Mouse (Mus musculus): ENCODE measurements at regions not wholly inside any gene's neighbourhood (a gene's known extent, or its start where the extent isn't known, plus 50 kb on each side); places are given as distances from the start of the nearest gene placed in this dataset.
A peak's percentile ranks its signal among the peaks of the same experiment; 100 is the strongest.

GRCm38 (mm10) chr6:36058206-36058605 lies 329.7 kb upstream of the Chrm2 start:
- ATAC-seq (ENCODE audit: extremely low read depth, insufficient number of reproducible peaks, low FRiP score, poor library complexity, severe bottlenecking): no peak

DNA sequence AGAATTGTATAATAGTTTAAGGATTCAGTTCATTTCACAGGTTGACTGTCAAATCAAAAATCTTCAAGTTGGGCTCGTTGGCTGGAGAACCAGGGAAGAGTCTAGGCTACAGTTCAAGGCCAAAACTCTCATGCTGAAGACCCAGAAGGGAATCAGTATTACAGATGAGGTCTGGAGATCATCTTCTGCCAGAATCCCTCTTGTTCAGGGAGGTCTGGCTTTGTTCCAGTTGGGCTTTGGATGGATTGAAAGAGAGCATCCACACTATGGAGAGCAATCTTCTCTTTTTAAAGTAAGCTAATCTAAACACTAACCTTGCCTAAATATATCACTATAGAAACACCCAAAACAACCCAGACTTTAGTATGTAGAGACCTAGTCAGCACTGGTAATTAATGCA lies 327.5 kb upstream of the Chrm2 start:
- ATAC-seq (ENCODE audit: extremely low read depth, insufficient number of reproducible peaks, low FRiP score, poor library complexity, severe bottlenecking): no peak

- no peak for ATAC-seq (ENCODE audit: extremely low read depth, insufficient number of reproducible peaks, low FRiP score, poor library complexity, severe bottlenecking)
Observed at GRCm38 (mm10) chr6:36064919-36065318, 323.0 kb upstream of the Chrm2 start.

DNA sequence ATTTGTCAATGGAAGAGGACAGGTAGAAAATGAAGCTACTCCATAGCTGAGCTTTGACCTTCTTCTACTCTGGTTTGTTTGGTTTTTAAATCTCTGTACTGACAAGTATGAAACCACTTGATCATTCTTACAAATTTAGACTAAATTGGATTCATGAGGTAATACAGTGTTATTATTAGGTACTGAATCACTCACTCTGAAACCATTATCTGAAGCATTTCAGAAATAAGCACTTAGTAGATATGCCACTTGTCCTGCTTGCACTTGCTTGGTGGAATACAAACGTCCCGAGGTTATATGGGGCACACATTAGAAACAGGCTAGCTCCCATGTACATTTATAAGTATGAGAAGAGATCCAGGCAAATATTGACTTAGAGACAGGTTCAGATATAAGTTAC lies 319.2 kb upstream of the Chrm2 start:
- ATAC-seq (ENCODE audit: extremely low read depth, insufficient number of reproducible peaks, low FRiP score, poor library complexity, severe bottlenecking): no peak

GRCm38 (mm10) chr6:36079559-36079958 lies 308.3 kb upstream of the Chrm2 start:
- ATAC-seq (ENCODE audit: extremely low read depth, insufficient number of reproducible peaks, low FRiP score, poor library complexity, severe bottlenecking): no peak

DNA sequence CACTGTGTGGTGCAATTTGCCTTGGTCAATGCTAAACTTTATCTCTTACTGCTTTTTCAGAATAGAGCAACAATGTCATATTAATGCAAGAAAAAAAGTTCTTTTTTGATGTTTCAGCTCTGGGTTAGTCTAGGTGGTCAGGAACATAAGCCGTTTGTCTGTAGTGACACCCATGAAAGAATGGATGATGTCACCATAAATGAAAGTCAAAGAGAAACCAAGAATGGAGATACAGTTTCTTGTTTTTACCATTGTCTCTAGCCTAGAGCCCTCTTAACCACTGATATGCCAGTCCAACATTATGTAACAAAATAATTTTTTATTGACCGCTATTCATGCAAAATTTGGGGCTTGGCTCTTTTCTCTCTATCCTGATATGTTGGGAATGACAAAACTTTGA lies 294.3 kb upstream of the Chrm2 start:
- no peak for ATAC-seq (ENCODE audit: extremely low read depth, insufficient number of reproducible peaks, low FRiP score, poor library complexity, severe bottlenecking)

GRCm38 (mm10) chr6:36094075-36094474 lies 293.8 kb upstream of the Chrm2 start:
- no peak for ATAC-seq (ENCODE audit: extremely low read depth, insufficient number of reproducible peaks, low FRiP score, poor library complexity, severe bottlenecking)

- no peak for ATAC-seq (ENCODE audit: extremely low read depth, insufficient number of reproducible peaks, low FRiP score, poor library complexity, severe bottlenecking)
Observed at GRCm38 (mm10) chr6:36097391-36097790, 290.5 kb upstream of the Chrm2 start.

DNA sequence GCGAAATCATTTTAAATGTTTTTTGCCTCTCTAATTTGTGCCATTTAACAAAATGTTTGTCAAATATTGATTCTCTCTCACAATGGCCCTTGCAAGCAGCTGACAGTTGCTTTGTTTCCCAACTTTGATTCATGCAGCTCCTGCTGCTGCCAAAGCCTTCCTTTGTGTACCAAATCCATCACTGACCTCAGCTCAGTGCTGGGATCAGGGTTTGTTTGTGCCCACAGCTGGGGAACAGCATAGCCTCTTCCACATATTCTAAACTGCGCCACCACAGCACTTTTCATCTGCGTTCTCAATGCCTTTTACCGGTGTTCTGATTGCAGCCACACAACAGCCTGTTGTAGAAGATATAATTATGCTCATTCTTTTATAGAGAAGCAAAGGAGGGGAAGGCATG lies 289.7 kb upstream of the Chrm2 start:
- no peak for ATAC-seq (ENCODE audit: extremely low read depth, insufficient number of reproducible peaks, low FRiP score, poor library complexity, severe bottlenecking)

GRCm38 (mm10) chr6:36108830-36109229 lies 279.1 kb upstream of the Chrm2 start:
- no peak for ATAC-seq (ENCODE audit: extremely low read depth, insufficient number of reproducible peaks, low FRiP score, poor library complexity, severe bottlenecking)

DNA sequence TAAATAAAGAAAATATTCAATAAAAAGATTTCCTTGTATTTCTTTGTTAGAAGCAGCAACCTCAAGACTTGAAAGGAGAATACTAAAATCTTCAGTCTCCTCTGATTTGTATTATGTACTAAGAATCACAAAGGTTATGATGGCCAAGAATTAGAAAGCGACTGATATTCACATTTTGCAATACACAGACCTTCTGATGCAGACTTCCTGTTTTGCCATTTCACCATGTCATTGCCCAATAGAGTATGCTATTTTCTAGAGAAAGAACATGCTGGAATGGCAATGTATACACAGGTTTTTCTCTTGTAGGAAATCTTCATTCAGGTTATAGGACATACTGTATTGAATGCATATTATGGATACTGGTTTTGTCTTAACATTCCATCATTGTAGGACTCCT lies 250.7 kb upstream of the Chrm2 start:
- ATAC-seq (ENCODE audit: extremely low read depth, insufficient number of reproducible peaks, low FRiP score, poor library complexity, severe bottlenecking): peak; percentile 69; the same call in 1 of the 2 replicates

DNA sequence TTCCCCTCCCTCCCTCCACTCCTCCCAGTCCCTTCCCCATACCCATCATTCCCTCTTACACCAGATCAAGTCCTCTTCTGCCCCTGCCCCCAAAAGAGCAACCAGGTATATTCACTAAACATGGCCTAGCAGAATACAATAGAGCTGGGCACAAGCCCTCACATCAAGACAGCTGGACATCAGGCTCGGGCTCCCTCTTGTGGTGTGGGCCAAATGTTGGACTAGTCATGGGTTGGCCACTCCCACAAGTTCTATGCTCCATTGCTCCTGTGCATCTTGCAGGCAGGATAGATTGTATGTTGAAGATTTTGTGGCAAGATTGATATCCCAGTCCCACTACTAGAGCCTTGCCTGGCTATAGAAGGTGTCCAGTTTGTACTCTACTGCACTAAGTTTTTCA lies 240.6 kb upstream of the Chrm2 start:
- 0 out of 2 replicates have a peak, but pooled peaks have one; percentile 33 for ATAC-seq (ENCODE audit: extremely low read depth, insufficient number of reproducible peaks, low FRiP score, poor library complexity, severe bottlenecking)

DNA sequence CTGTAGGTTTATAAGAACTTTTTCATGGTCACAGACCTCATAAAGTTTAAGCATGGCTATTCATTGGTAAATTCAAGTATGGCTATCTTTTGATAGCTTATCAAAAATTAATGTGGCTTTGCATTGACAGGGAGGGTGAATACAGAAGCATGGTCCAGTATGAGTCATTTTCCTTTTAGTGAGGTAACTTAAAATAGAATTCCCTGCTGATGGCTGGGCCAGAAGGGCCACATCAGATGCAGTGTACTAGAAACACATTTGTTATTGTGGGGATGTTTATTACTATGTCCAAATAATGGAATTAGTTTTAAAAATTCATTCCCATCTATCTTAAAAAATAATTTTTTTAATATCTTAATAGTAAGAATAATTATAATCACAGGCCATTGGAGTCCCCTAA lies 213.4 kb upstream of the Chrm2 start:
- ATAC-seq (ENCODE audit: extremely low read depth, insufficient number of reproducible peaks, low FRiP score, poor library complexity, severe bottlenecking): no peak

DNA sequence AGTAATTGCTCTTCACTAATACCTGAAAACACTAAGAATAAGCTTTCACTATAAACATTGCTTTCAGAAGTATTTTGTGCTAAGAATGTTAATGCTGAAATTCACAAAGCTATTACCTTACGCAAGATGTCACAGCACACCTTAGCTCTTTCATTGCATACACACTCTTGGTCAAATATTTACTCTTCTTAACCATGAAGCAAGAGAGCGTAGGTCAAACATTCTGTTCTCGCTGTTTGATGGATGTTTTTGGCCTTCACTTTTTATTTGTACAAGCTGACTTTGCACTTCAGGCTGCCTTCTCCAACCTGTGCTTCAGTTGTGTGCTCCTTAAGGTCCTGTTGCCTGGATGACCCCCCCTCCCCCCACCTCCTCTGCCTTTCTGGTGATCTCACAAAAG lies 212.8 kb upstream of the Chrm2 start:
- ATAC-seq (ENCODE audit: extremely low read depth, insufficient number of reproducible peaks, low FRiP score, poor library complexity, severe bottlenecking): no peak

GRCm38 (mm10) chr6:36179895-36180294 lies 208.0 kb upstream of the Chrm2 start:
- ATAC-seq (ENCODE audit: extremely low read depth, insufficient number of reproducible peaks, low FRiP score, poor library complexity, severe bottlenecking): no peak

GRCm38 (mm10) chr6:36182698-36183097 lies 205.2 kb upstream of the Chrm2 start:
- ATAC-seq (ENCODE audit: extremely low read depth, insufficient number of reproducible peaks, low FRiP score, poor library complexity, severe bottlenecking): no peak

DNA sequence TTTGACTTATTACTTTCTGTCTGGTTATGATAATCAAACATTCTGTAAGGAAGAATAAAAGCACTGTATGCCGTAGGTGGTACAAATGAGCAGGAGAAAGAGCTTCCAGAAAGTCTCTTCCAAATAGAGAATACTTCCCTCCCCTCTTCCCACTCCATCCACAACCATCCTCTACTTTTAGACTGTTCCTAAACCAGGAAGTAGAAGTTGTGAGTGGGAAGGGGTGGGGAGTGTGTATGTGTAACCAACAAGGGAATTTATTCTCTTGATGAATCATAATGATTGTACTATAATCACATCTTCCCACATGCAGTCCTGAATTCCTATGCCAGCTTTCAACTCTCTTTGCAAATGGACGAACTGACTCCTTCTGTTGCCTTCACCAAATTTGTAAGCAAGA lies 181.2 kb upstream of the Chrm2 start:
- no peak for ATAC-seq (ENCODE audit: extremely low read depth, insufficient number of reproducible peaks, low FRiP score, poor library complexity, severe bottlenecking)

DNA sequence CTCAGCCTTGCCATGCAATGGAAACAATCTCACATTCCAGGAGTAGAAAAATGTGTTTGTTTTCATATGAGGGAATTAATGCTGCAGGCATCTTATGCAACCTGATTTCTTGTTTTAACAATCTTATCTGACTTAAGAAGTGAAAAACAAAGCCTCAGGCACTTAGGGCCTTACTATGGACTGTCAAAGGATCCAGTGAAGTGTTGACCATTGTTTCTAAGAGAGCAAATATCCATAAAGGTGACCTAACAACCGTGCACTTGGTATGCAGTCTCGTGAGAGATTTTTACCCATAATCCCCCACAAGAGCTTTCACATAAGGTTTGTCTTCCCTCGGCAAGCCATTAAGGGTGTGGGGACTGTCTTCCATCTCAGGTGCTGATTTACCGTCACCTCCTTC lies 166.6 kb upstream of the Chrm2 start:
- ATAC-seq (ENCODE audit: extremely low read depth, insufficient number of reproducible peaks, low FRiP score, poor library complexity, severe bottlenecking): no peak

GRCm38 (mm10) chr6:36234438-36234837 lies 153.4 kb upstream of the Chrm2 start:
- no peak for ATAC-seq (ENCODE audit: extremely low read depth, insufficient number of reproducible peaks, low FRiP score, poor library complexity, severe bottlenecking)

DNA sequence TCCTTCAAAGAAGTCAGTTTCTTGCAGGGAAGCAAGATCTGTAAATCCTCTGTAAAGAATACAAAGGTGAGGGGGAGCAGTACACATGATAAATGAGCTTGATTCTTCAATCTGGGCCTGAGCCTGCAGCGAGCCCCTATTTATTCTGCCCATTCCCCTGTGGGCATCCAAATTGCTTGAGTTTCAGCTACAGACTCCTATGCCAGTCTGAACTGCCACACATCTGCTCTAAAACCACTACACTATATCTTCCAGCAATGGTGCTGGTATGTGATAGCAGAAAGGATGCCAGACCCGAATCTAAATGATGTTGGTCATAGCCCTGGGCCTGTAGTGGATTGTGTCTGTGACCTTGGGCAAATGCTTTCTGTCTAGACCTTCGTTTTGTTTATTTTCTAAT lies 140.9 kb upstream of the Chrm2 start:
- ATAC-seq (ENCODE audit: extremely low read depth, insufficient number of reproducible peaks, low FRiP score, poor library complexity, severe bottlenecking): no peak

GRCm38 (mm10) chr6:36248219-36248618 lies 139.7 kb upstream of the Chrm2 start:
- no peak for ATAC-seq (ENCODE audit: extremely low read depth, insufficient number of reproducible peaks, low FRiP score, poor library complexity, severe bottlenecking)

GRCm38 (mm10) chr6:36249047-36249446 lies 138.8 kb upstream of the Chrm2 start:
- no peak for ATAC-seq (ENCODE audit: extremely low read depth, insufficient number of reproducible peaks, low FRiP score, poor library complexity, severe bottlenecking)
